Mouse (Mus musculus) C2C12 (cell line): Measurements from ENCODE around the gene Mtfp1. TPM values are rescaled to one million over a fixed set of nuclear protein-coding genes. Genes with fewer than 3 reads are reported as not detected.
"Not testable (repeated sequence)": the region's sequence is repeated elsewhere in the genome, so short reads cannot be mapped to it uniquely, and the experiment has no call there.

Experiments used
- H3K27me3 ChIP-seq: one replicate; pipeline ENCODE4 v1.6.1; 2011; ENCODE audit not compliant: control insufficient read depth, insufficient read depth, insufficient read length
- H3K36me3 ChIP-seq: one replicate; pipeline ENCODE4 v1.6.1; 2011; ENCODE audit not compliant: control insufficient read depth, insufficient read depth
- H3K4me3 ChIP-seq: one replicate; pipeline ENCODE4 v1.5.1; 2011; ENCODE audit warnings: mild to moderate bottlenecking, control low read depth; ENCODE audit not compliant: poor library complexity, insufficient read depth, severe bottlenecking
- H3K79me2 ChIP-seq: one replicate; pipeline ENCODE4 v1.6.1; 2011; ENCODE audit not compliant: control insufficient read depth, insufficient read depth
- H3K79me3 ChIP-seq: one replicate; pipeline ENCODE4 v1.6.1; 2011; ENCODE audit warnings: low read depth, control low read depth
- H3ac ChIP-seq: one replicate; pipeline ENCODE3; 2011; ENCODE audit warnings: low read depth; ENCODE audit not compliant: control insufficient read depth, insufficient read length
- CEBPB ChIP-seq: IDR thresholded peaks from one replicate; pipeline ENCODE4 v1.6.1; 2011; ENCODE audit warnings: low read depth, mild to moderate bottlenecking, control low read depth, moderate library complexity
- CTCF ChIP-seq: IDR thresholded peaks from one replicate; pipeline ENCODE4 v1.5.1; 2011; ENCODE audit not compliant: control insufficient read depth, insufficient read depth, insufficient read length
- FOSL1 ChIP-seq: IDR thresholded peaks from one replicate; pipeline ENCODE4 v1.8.0; 2011; ENCODE audit warnings: mild to moderate bottlenecking, low read length; ENCODE audit not compliant: poor library complexity, insufficient read depth, severe bottlenecking
- MAX ChIP-seq: IDR thresholded peaks from one replicate; pipeline ENCODE4 v1.6.1; 2011; ENCODE audit warnings: mild to moderate bottlenecking, control low read depth
- MYOD1 ChIP-seq: IDR thresholded peaks from one replicate; pipeline ENCODE4 v1.6.1; 2011; ENCODE audit warnings: low read depth; ENCODE audit not compliant: control insufficient read depth, insufficient read length
- MYOG ChIP-seq: IDR thresholded peaks from one replicate; pipeline ENCODE4 v1.6.1; 2011; ENCODE audit not compliant: control insufficient read depth, insufficient read length; ENCODE audit errors: extremely low read depth
- USF1 ChIP-seq: IDR thresholded peaks from one replicate; pipeline ENCODE4 v1.6.1; 2011; ENCODE audit warnings: low read depth, mild to moderate bottlenecking, control low read depth, moderate library complexity
- polyA plus RNA-seq: library from polyadenylated mRNA; unstranded; fragments of >200 nt; fragmentation: generic; extraction: Trizol; gene quantifications from one replicate; pipeline ENCODE4 v1.2.1, GENCODE M21; 2012; ENCODE audit warnings: missing spikeins

Gene Mtfp1
- polyA plus RNA-seq, 1 experiment, result 10.8 TPM

DNA sequence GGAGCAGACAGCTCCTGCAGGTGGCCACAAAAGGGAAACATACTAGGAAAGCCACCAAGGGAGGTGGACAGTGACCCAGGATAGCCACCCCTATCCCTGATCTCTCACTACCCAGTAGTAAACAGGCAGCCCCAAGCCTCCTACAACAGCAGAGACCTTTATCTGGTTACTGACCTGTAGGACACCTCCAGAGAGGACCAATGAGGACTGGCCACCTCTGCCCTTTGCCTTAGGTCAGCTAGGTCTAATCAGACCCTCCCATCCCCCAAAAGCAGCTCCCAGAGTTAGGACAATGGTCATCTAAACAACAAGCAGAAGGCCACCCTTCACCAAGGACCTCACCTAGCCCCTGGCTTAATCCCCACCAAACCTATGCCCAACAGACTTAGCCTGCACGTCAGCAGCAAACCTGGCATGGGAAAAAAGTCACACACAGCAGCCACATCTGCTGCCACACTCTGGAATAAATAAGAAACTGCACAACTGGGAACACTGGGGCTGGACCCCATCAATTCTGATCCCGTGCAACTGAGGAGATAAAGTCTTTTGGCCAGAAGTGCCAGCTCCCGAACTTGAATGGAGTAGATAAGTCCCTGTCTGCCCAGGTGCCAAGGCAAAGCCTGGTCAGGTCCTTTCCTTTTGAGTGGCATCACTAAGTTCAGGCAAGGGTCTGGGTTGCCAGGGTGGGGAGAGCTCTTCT is 22.3 kb upstream of the Mtfp1 start:
- Histone ChIP-seq H3K79me3 (no peaks in the 10 kb centered on the region), H3K4me3 (peak overlapping the region; percentile 25), H3K79me2 (no peaks in the 10 kb centered on the region), H3K27me3 (no peaks in the 10 kb centered on the region), H3ac (peak overlapping the region; percentile 89), H3K36me3 (no peaks in the 10 kb centered on the region)
- TF ChIP-seq MYOD1, result no peak
- TF ChIP-seq CTCF, result no peak
- TF ChIP-seq CEBPB, result no peak
- no peak for TF ChIP-seq MAX
- no peak for TF ChIP-seq MYOG
- no peak for TF ChIP-seq FOSL1

DNA sequence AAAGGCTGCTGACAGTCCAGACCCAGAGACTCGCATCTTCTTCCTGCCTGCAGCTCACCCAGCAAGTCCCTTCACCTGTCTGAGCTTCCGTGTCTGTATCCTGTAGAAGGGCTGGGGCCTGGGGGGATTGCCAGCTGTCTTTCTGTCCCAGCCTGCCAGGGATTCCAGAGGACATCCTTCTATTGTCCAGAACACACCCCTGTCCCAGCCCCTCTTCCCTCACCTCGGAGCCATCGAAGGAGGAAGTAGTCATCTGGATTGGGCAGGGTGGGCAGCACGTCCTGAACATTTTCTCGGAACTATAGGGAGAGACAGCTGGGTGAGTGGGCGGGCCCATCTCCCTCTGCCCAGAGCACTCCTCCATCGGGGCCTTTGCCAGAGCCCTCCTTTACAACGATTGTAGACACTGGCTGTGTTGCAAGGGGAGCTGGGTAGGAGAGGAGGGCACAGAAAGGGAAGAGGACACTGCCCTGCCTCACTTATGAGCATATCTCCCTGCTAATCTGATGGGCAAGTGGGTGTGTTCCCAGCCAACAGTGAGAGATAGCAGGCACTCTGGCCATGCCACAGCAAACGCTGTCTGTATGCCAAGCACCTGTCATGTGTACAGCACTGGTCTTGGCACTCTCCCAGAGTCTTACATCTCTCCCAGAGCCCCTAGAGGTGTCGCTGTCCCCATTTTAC is 21.4 kb upstream of the Mtfp1 start:
- no peak overlapping the region for H3ac ChIP-seq
- no peaks in the 10 kb centered on the region for H3K79me3 ChIP-seq
- no peak for TF ChIP-seq FOSL1
- TF ChIP-seq USF1, result no peak
- TF ChIP-seq MYOG, result no peak
- peak; percentile 63 for TF ChIP-seq MYOD1
- TF ChIP-seq CTCF, result no peak
- TF ChIP-seq CEBPB, result no peak
- no peak for TF ChIP-seq MAX
- H3K27me3 ChIP-seq, result no peaks in the 10 kb centered on the region
- H3K4me3 ChIP-seq, result no peak overlapping the region
- H3K79me2 ChIP-seq, result no peaks in the 10 kb centered on the region
- H3K36me3 ChIP-seq, result no peaks in the 10 kb centered on the region

DNA sequence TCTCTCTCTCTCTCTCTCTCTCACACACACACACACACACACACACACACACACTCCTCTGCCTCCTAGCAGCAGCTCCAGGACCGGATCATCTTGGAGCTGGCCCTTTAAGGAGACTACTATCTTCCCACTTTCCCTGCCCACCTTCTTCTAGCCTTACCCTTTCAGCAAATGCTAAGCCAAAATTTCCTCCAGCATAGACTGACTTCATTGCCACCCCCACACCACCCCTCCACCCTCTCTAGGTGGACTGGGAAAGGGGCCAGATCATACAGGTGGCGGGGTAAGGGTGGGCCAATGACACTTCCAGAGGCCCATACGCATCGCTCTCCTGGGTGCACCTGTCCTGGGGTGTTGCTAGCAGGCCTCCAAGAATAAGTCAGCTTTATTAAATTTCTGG is 20.2 kb upstream of the Mtfp1 start:
- TF ChIP-seq MYOG, result no peak
- TF ChIP-seq USF1, result no peak
- no peak for TF ChIP-seq MAX
- TF ChIP-seq MYOD1, result no peak
- no peak for TF ChIP-seq CTCF
- TF ChIP-seq CEBPB, result no peak
- TF ChIP-seq FOSL1, result no peak
- Histone ChIP-seq H3K79me3 (no peaks in the 10 kb centered on the region), H3K4me3 (no peak overlapping the region), H3ac (no peak overlapping the region), H3K27me3 (no peaks in the 10 kb centered on the region), H3K79me2 (no peaks in the 10 kb centered on the region), H3K36me3 (no peaks in the 10 kb centered on the region)

DNA sequence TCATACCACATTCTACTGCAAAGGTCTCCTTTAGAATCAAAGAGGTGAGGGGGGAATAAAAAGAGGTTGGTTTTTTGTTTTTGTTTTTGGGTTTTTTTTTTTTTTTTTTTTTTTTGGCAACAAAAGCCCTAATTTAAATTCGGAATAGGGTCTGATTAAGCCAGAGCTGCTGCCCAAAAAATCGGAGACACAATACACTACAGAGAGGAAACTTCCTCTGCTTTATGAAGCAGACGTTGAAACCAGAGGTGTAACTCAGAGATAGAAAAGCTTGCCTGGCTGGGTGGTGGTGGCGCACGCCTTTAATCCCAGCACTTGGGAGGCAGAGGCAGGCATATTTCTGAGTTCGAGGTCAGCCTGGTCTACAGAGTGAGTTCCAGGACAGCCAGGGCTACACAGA is 19.3 kb upstream of the Mtfp1 start:
- not testable (repeated sequence) for H3K36me3 ChIP-seq, H3K79me3 ChIP-seq, H3ac ChIP-seq, H3K79me2 ChIP-seq, H3K4me3 ChIP-seq, H3K27me3 ChIP-seq

DNA sequence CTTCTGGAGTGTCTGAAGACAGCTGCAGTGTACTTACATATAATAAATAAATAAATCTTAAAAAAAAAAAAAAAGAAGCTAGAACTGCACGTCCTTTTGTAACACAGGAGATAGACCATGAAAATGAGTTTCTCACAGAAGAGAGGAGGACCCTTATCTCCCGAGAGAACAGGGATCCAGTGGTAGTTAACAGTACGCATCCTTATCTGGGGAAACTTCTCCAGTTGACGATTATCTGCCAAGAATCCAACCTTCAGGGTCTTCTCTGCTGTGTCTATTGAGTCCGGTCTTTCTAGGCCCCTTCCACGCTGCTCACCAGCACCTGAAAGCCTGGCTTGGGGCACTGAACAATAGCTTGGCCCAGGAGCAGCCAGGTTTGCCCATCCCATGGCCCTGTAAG is 18.7 kb upstream of the Mtfp1 start:
- H3K4me3 ChIP-seq, result no peak overlapping the region
- no peaks in the 10 kb centered on the region for H3K79me2 ChIP-seq
- TF ChIP-seq CTCF (no peak), MAX (no peak), MYOD1 (no peak), USF1 (no peak), FOSL1 (no peak), CEBPB (no peak), MYOG (no peak)
- no peaks in the 10 kb centered on the region for H3K36me3 ChIP-seq
- no peak overlapping the region for H3ac ChIP-seq
- no peaks in the 10 kb centered on the region for H3K79me3 ChIP-seq
- no peaks in the 10 kb centered on the region for H3K27me3 ChIP-seq

DNA sequence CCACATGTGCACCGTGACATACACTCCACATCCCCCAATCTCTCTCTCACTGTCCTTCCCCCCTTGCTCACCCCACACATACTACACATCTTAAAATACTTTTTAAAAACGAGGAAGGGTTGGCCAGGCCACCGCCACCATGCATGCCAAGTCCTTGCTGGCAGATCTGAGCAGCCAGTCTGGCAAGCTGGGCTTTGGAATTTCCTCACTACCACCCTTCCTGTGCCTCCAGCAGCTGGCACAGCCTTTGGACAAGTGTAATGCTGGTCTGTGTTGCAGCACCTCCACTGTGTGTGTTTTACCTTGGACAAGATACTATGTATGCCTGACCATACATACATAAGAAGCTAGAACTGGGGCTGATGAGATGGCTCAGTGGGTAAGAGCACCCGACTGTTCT is 18.3 kb upstream of the Mtfp1 start:
- TF ChIP-seq USF1 (no peak), MYOG (no peak), CEBPB (no peak), FOSL1 (no peak), MAX (no peak), MYOD1 (no peak), CTCF (no peak)
- H3K79me2 ChIP-seq, result no peaks in the 10 kb centered on the region
- no peaks in the 10 kb centered on the region for H3K79me3 ChIP-seq
- no peaks in the 10 kb centered on the region for H3K36me3 ChIP-seq
- no peaks in the 10 kb centered on the region for H3K27me3 ChIP-seq
- no peak overlapping the region for H3K4me3 ChIP-seq
- H3ac ChIP-seq, result no peak overlapping the region
